Mouse (Mus musculus) myocyte (in vitro differentiated cells): Measurements from ENCODE around the gene Rassf4. TPM values are rescaled to one million over a fixed set of nuclear protein-coding genes. Genes with fewer than 3 reads are reported as not detected.

Experiments
- H3K27me3 ChIP-seq: one replicate; pipeline ENCODE4 v1.6.1; 2011; ENCODE audit not compliant: control insufficient read depth, insufficient read depth, insufficient read length
- H3K36me3 ChIP-seq: one replicate; pipeline ENCODE4 v1.6.1; 2011; ENCODE audit not compliant: control insufficient read depth, insufficient read depth
- H3K4me2 ChIP-seq: one replicate; pipeline ENCODE4 v1.6.1; 2011; ENCODE audit warnings: low read depth, control low read depth
- H3K4me3 ChIP-seq: one replicate; pipeline ENCODE4 v1.5.1; 2011; ENCODE audit warnings: mild to moderate bottlenecking, control low read depth, moderate library complexity
- H3K79me2 ChIP-seq: one replicate; pipeline ENCODE4 v1.6.1; 2011; ENCODE audit not compliant: control insufficient read depth, insufficient read depth
- H3ac ChIP-seq: one replicate; pipeline ENCODE4 v1.6.1; 2011; ENCODE audit not compliant: control insufficient read depth, insufficient read length
- CEBPB ChIP-seq: IDR thresholded peaks from 2 replicates; pipeline ENCODE4 v1.6.1; 2011; ENCODE audit warnings: mild to moderate bottlenecking, moderate library complexity; ENCODE audit not compliant: poor library complexity, insufficient read depth, severe bottlenecking
- E2F4 ChIP-seq: IDR thresholded peaks from one replicate; pipeline ENCODE4 v1.6.1; 2011; ENCODE audit warnings: mild to moderate bottlenecking, control low read depth, moderate library complexity; ENCODE audit not compliant: insufficient read depth
- MAX ChIP-seq: IDR thresholded peaks from one replicate; pipeline ENCODE4 v1.6.1; 2011; ENCODE audit warnings: low read depth, mild to moderate bottlenecking, control low read depth
- MYOD1 ChIP-seq, 3 experiments: IDR thresholded peaks; one replicate each; pipeline ENCODE4 v1.6.1; 2011; ENCODE audit warnings: control low read depth in 2 of 3, low read depth in 2 of 3, mild to moderate bottlenecking in 2 of 3, moderate library complexity in 1 of 3; ENCODE audit not compliant: insufficient read length in 2 of 3, control insufficient read depth in 1 of 3
- MYOG ChIP-seq, 3 experiments: IDR thresholded peaks; one replicate each; pipeline ENCODE4 v1.6.1; 2011; ENCODE audit warnings: control low read depth in 2 of 3, low read depth in 2 of 3, mild to moderate bottlenecking in 2 of 3; ENCODE audit not compliant: insufficient read length in 2 of 3, control insufficient read depth in 1 of 3, insufficient read depth in 1 of 3
- POLR2A ChIP-seq: IDR thresholded peaks from one replicate; pipeline ENCODE4 v1.6.1; 2011; ENCODE audit warnings: low read depth, mild to moderate bottlenecking, control low read depth, moderate library complexity; ENCODE audit not compliant: insufficient read length
- POLR2AphosphoS2 ChIP-seq: IDR thresholded peaks from one replicate; pipeline ENCODE4 v1.6.1; 2011; ENCODE audit warnings: low read depth, control low read depth; ENCODE audit not compliant: insufficient read length
- REST ChIP-seq: IDR thresholded peaks from one replicate; pipeline ENCODE4 v1.6.1; 2011; ENCODE audit warnings: mild to moderate bottlenecking, control low read depth, moderate library complexity; ENCODE audit not compliant: insufficient read depth, insufficient read length
- SRF ChIP-seq: IDR thresholded peaks from one replicate; pipeline ENCODE4 v1.6.1; 2011; ENCODE audit warnings: low read depth; ENCODE audit not compliant: control insufficient read depth, insufficient read length
- TCF12 ChIP-seq: IDR thresholded peaks from one replicate; pipeline ENCODE4 v1.6.1; 2011; ENCODE audit warnings: mild to moderate bottlenecking, control low read depth; ENCODE audit not compliant: poor library complexity, insufficient read depth, severe bottlenecking
- TCF3 ChIP-seq: IDR thresholded peaks from one replicate; pipeline ENCODE4 v1.6.1; 2011; ENCODE audit warnings: low read depth, control low read depth; ENCODE audit not compliant: insufficient read length
- USF1 ChIP-seq: IDR thresholded peaks from one replicate; pipeline ENCODE4 v1.6.1; 2011; ENCODE audit warnings: low read depth, mild to moderate bottlenecking, control low read depth, moderate library complexity
- polyA plus RNA-seq: library from polyadenylated mRNA; unstranded; fragments of >200 nt; fragmentation: generic; extraction: Trizol; gene quantifications from one replicate; pipeline ENCODE4 v1.2.1, GENCODE M21; 2012; ENCODE audit warnings: missing spikeins

Rassf4 gene
- polyA plus RNA-seq, 1 experiment, result 0.86 TPM

DNA sequence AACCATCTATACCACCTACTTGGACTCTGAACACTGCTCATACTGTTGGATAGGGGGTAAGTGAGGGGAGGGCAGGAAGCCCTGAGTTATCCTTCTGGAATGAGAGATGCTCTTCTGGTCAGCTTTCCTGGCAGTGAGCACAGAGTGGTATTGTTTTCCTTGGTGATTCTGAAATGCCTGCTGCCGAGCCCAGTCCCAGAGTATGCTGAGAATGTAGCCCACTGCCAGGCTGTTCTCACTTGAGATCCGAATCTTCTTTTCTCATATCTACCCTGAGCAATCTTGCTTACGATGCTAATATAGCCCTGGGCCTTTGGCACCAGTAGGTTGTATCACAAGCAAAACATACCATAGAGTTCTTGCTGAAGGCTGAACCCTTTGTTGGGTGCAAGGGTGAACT, 20.6 kb upstream of the Rassf4 start:
- Histone ChIP-seq H3K4me2 (no peak overlapping the region), H3K27me3 (no peaks in the 10 kb centered on the region), H3K79me2 (no peaks in the 10 kb centered on the region), H3K4me3 (no peak overlapping the region), H3ac (no peak overlapping the region), H3K36me3 (no peaks in the 10 kb centered on the region)
- no peak for TF ChIP-seq MYOD1 (IDR thresholded peaks at IDR 0.05; ENCODE audit: control insufficient read depth in 1 of 3, insufficient read length in 2 of 3, low read depth in 2 of 3)
- no peak for TF ChIP-seq USF1
- no peak for TF ChIP-seq MAX
- TF ChIP-seq CEBPB, result no peak
- no peak for TF ChIP-seq REST
- no peak for TF ChIP-seq TCF3
- TF ChIP-seq SRF, result no peak

DNA sequence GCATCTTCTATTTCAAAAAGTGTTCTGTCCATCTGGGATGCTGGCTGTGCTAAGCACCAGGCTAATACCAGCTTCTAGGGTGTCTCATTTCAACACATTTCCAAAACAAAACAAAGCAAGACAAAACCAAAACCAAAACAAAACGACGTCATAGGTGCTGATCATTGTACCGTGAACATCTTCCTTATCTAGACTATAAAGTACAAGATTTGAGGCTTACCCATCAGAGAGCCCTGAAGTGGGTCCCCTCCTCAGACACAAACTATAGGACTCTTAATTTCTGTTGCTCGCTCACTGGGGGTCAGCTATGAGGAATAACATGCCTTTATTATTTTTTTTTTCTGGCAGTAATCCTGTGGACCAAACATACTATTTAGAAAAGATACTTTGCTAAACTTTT, 19.9 kb upstream of the Rassf4 start:
- no peaks in the 10 kb centered on the region for H3K27me3 ChIP-seq
- H3ac ChIP-seq, result no peak overlapping the region
- no peaks in the 10 kb centered on the region for H3K79me2 ChIP-seq
- no peak overlapping the region for H3K4me3 ChIP-seq
- H3K36me3 ChIP-seq, result no peaks in the 10 kb centered on the region
- TF ChIP-seq REST (no peak), TCF12 (no peak), MAX (no peak), POLR2AphosphoS2 (no peak)
- no peak overlapping the region for H3K4me2 ChIP-seq

- Histone ChIP-seq H3K79me2 (no peaks in the 10 kb centered on the region), H3K4me2 (peak overlapping the region; percentile 27), H3K4me3 (no peak overlapping the region), H3K36me3 (no peaks in the 10 kb centered on the region), H3K27me3 (no peaks in the 10 kb centered on the region), H3ac (no peak overlapping the region)
- TF ChIP-seq USF1 (no peak), MAX (no peak), E2F4 (no peak), MYOG (IDR thresholded peaks at IDR 0.05; ENCODE audit: control insufficient read depth in 1 of 3, insufficient read depth in 1 of 3, insufficient read length in 2 of 3, low read depth in 2 of 3) (peak in 1 of 3 experiments; percentile 63), POLR2A (no peak), MYOD1 (IDR thresholded peaks at IDR 0.05; ENCODE audit: control insufficient read depth in 1 of 3, insufficient read length in 2 of 3, low read depth in 2 of 3) (peak in 1 of 3 experiments; percentile 49), POLR2AphosphoS2 (no peak), SRF (no peak), REST (no peak), CEBPB (no peak)
Observed at GRCm38 (mm10) chr6:116682317-116682716, 8.6 kb upstream of the Rassf4 start.

GRCm38 (mm10) chr6:116679563-116680288, 6.0 kb upstream of the Rassf4 start:
- no peak overlapping the region for H3K4me3 ChIP-seq

GRCm38 (mm10) chr6:116677321-116677720, 3.6 kb upstream of the Rassf4 start:
- Histone ChIP-seq H3K36me3 (no peaks in the 10 kb centered on the region), H3K4me3 (no peak overlapping the region), H3K4me2 (no peak overlapping the region), H3K79me2 (no peaks in the 10 kb centered on the region), H3K27me3 (no peaks in the 10 kb centered on the region), H3ac (no peak overlapping the region)
- no peak for TF ChIP-seq TCF3
- no peak for TF ChIP-seq REST
- TF ChIP-seq MYOG (IDR thresholded peaks at IDR 0.05; ENCODE audit: control insufficient read depth in 1 of 3, insufficient read depth in 1 of 3, insufficient read length in 2 of 3, low read depth in 2 of 3), result no peak
- TF ChIP-seq TCF12, result no peak

More at GRCm38 (mm10) chr6:116679563-116680288, 6.0 kb upstream of the Rassf4 start:
- no peaks in the 10 kb centered on the region for H3K27me3 ChIP-seq
- TF ChIP-seq MYOD1 (IDR thresholded peaks at IDR 0.05; ENCODE audit: control insufficient read depth in 1 of 3, insufficient read length in 2 of 3, low read depth in 2 of 3) (peak in 2 of 3 experiments; percentile 41 to 70), USF1 (no peak), MYOG (IDR thresholded peaks at IDR 0.05; ENCODE audit: control insufficient read depth in 1 of 3, insufficient read depth in 1 of 3, insufficient read length in 2 of 3, low read depth in 2 of 3) (peak in 1 of 3 experiments; percentile 79)
- H3K4me2 ChIP-seq, result no peak overlapping the region
- H3K79me2 ChIP-seq, result no peaks in the 10 kb centered on the region
- no peaks in the 10 kb centered on the region for H3K36me3 ChIP-seq
- no peak overlapping the region for H3ac ChIP-seq
